Mouse (Mus musculus) spleen, adult 2 months (tissue): ENCODE measurements at regions not wholly inside any gene's neighbourhood (a gene's known extent, or its start where the extent isn't known, plus 50 kb on each side); places are given as distances from the start of the nearest gene placed in this dataset.

ENCODE experiments used
- DNase-seq, 2 experiments: peaks; one replicate each; pipeline versions ENCODE4 v3.0.0 to v3.0.0-alpha.2; 2012 to 2021; ENCODE audit warnings: low spot score in 2 of 2, low read depth in 1 of 2
- H3K27ac ChIP-seq: fragments of 200-500 bp; 2 replicates; pipeline ENCODE4 v1.5.1; 2012; ENCODE audit warnings: low read length, inconsistent platforms; ENCODE audit not compliant: insufficient read depth
- H3K27me3 ChIP-seq: fragments of 200-500 bp; 2 replicates; pipeline ENCODE4 v1.6.1; 2012; ENCODE audit warnings: mild to moderate bottlenecking, moderate library complexity, low read length, inconsistent platforms; ENCODE audit not compliant: control insufficient read depth, insufficient read depth
- H3K36me3 ChIP-seq: fragments of 200-500 bp; 2 replicates; pipeline ENCODE4 v1.6.1; 2012; ENCODE audit warnings: mild to moderate bottlenecking, low read length, inconsistent platforms; ENCODE audit not compliant: control insufficient read depth, insufficient read depth
- H3K4me1 ChIP-seq: fragments of 200-500 bp; 2 replicates; pipeline ENCODE4 v1.6.1; 2011; ENCODE audit warnings: inconsistent platforms; ENCODE audit not compliant: control insufficient read depth, insufficient read depth, insufficient read length
- H3K4me3 ChIP-seq: fragments of 200-500 bp; 2 replicates; pipeline ENCODE4 v1.5.1; 2011; ENCODE audit warnings: mild to moderate bottlenecking, inconsistent platforms; ENCODE audit not compliant: insufficient read depth, insufficient read length; ENCODE audit errors: extremely low read depth
- CTCF ChIP-seq: fragments of 200-500 bp; IDR thresholded peaks from 2 replicates; pipeline ENCODE4 v1.5.1; 2011; ENCODE audit warnings: mild to moderate bottlenecking, inconsistent platforms; ENCODE audit not compliant: insufficient read depth, insufficient read length, insufficient replicate concordance; ENCODE audit errors: extremely low read depth
- POLR2A ChIP-seq: fragments of 200-500 bp; IDR thresholded peaks from 2 replicates; pipeline ENCODE4 v1.6.1; 2011; ENCODE audit warnings: low read depth, low read length, inconsistent platforms
- WGBS: fragments of 180-500 bp; shearing (Covaris S2); methylation state at CpG from one replicate; pipeline ENCODE4 v1.1.7; 2018; 5-methylcytosine and 5-hydroxymethylcytosine counted together

GRCm38 (mm10) chr3:150752787-150753186, 684.9 kb upstream of the Adgrl4 start:
- no peaks in the 10 kb centered on the region for H3K36me3 ChIP-seq
- DNase-seq = no peak
- H3K27me3 ChIP-seq = no peaks in the 10 kb centered on the region
- 92% methylated on average over 1 of the region's 1 CpGs for WGBS
- no peak overlapping the region for H3K4me3 ChIP-seq
- TF ChIP-seq CTCF = no peak
- no peak for TF ChIP-seq POLR2A
- H3K27ac ChIP-seq = no peak overlapping the region
- H3K4me1 ChIP-seq = no peaks in the 10 kb centered on the region

GRCm38 (mm10) chr3:150759854-150760253, 677.8 kb upstream of the Adgrl4 start:
- 49% methylated on average over 1 of the region's 1 CpGs for WGBS
- no peak for DNase-seq

GRCm38 (mm10) chr3:150784576-150784975, 653.1 kb upstream of the Adgrl4 start:
- no peak for DNase-seq
- H3K4me3 ChIP-seq = no peak overlapping the region
- 77% methylated on average over 3 of the region's 3 CpGs for WGBS
- H3K27ac ChIP-seq = no peak overlapping the region
- no peaks in the 10 kb centered on the region for H3K27me3 ChIP-seq
- no peaks in the 10 kb centered on the region for H3K4me1 ChIP-seq
- H3K36me3 ChIP-seq = no peaks in the 10 kb centered on the region
- TF ChIP-seq CTCF (no peak), POLR2A (no peak)

More at GRCm38 (mm10) chr3:150759854-150760253, 677.8 kb upstream of the Adgrl4 start:
- Histone ChIP-seq H3K27ac (no peak overlapping the region), H3K27me3 (no peaks in the 10 kb centered on the region), H3K4me1 (no peaks in the 10 kb centered on the region), H3K4me3 (no peak overlapping the region), H3K36me3 (no peaks in the 10 kb centered on the region)
- no peak for TF ChIP-seq POLR2A
- TF ChIP-seq CTCF = no peak

GRCm38 (mm10) chr3:150817807-150818206, 619.9 kb upstream of the Adgrl4 start:
- H3K4me1 ChIP-seq = no peaks in the 10 kb centered on the region
- H3K36me3 ChIP-seq = no peaks in the 10 kb centered on the region
- no peaks in the 10 kb centered on the region for H3K27me3 ChIP-seq
- TF ChIP-seq CTCF = no peak
- H3K27ac ChIP-seq = no peak overlapping the region
- no peak for DNase-seq
- no peak overlapping the region for H3K4me3 ChIP-seq

- Histone ChIP-seq H3K27ac (no peak overlapping the region), H3K4me1 (no peaks in the 10 kb centered on the region), H3K27me3 (no peaks in the 10 kb centered on the region), H3K36me3 (no peaks in the 10 kb centered on the region), H3K4me3 (no peak overlapping the region)
- TF ChIP-seq CTCF = no peak
- no peak for TF ChIP-seq POLR2A
- 73% methylated on average over 4 of the region's 4 CpGs for WGBS
- no peak for DNase-seq
These were observed 618.3 kb upstream of the Adgrl4 start for GRCm38 (mm10) chr3:150819369-150819768.

- Histone ChIP-seq H3K4me1 (no peaks in the 10 kb centered on the region), H3K36me3 (no peaks in the 10 kb centered on the region), H3K27me3 (no peaks in the 10 kb centered on the region), H3K4me3 (no peak overlapping the region), H3K27ac (no peak overlapping the region)
- no peak for DNase-seq
- 90% methylated on average over 5 of the region's 5 CpGs for WGBS
- TF ChIP-seq POLR2A = no peak
- no peak for TF ChIP-seq CTCF
These were observed 617.6 kb upstream of the Adgrl4 start for GRCm38 (mm10) chr3:150820039-150820438.

GRCm38 (mm10) chr3:150846029-150846428, 591.7 kb upstream of the Adgrl4 start:
- Histone ChIP-seq H3K4me3 (no peak overlapping the region), H3K36me3 (no peaks in the 10 kb centered on the region), H3K4me1 (no peaks in the 10 kb centered on the region), H3K27ac (no peak overlapping the region), H3K27me3 (no peaks in the 10 kb centered on the region)
- no peak for DNase-seq
- TF ChIP-seq CTCF = no peak
- no peak for TF ChIP-seq POLR2A
- 80% methylated on average over 2 of the region's 2 CpGs for WGBS
